Comparison of ENCODE assay signal across 24 mouse cellular contexts in the genomic region with DNA sequence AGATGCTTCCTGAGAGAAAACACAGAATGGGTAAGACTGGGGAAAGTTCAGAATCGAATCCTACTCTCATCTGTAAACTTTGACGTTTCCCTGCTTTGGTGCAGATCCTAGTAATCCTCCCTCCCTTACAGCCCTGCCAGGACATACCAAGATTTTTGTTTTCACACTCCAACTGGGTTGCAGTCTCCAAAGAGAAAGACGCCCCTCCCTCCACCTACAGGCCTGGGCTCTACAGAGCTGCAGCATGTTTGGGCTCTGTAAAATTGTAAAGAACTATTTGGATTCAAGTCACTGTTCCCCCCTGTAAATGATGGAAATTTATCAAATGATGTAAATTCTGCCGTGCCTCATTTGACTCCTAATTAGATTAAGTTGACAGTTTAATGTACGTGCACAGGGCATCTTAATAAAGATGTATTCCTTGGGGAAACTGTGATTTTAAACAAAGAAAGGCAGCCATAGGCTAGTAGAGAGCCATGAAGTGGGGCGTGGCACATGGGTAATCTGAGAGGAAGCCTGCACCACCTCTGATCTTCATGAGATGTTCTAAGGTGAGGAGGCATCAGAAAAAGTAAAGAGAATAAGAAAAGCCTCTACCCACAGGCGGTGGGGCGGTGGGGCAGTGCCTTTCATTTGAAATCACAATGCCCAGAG.
DNase-seq lines count a peak whose midpoint lies in the region; ATAC-seq lines count a peak whose summit lies in the region.
"Had no signal": no experiment of that assay in that cellular context is flagged by ENCODE, and none has a peak within 500 bp of the region (broad histone marks: within the 10 kb centered on the region; RNA-seq: fewer than 3 reads in every experiment).

No protein-coding gene starts in this region.

- H3K4me3 ChIP-seq in hindbrain, embryonic 11.5 days (ENCODE audit: low read depth, low read length): no peak overlapping the region
- H3K4me3 ChIP-seq in hindbrain, embryonic 10.5 days: no peak overlapping the region
- H3K4me3 ChIP-seq in neural tube, embryonic 13.5 days: no peak overlapping the region
- no peak overlapping the region for H3K4me3 ChIP-seq in hindbrain, embryonic 16.5 days (ENCODE audit: low read length)
- no peak overlapping the region for H3K4me3 ChIP-seq in limb, embryonic 12.5 days (replicated peaks)
- H3K4me3 ChIP-seq: embryonic facial prominence, embryonic 12.5 days; embryonic facial prominence, embryonic 15.5 days; hindbrain, embryonic 15.5 days had no signal

- H3K9ac ChIP-seq in hindbrain, embryonic 11.5 days (ENCODE audit: low read depth, low read length): no peak overlapping the region
- no peak overlapping the region for H3K9ac ChIP-seq in neural tube, embryonic 13.5 days
- H3K9ac ChIP-seq in hindbrain, embryonic 16.5 days (ENCODE audit: low read depth, low read length): no peak overlapping the region
- no peak overlapping the region for H3K9ac ChIP-seq in limb, embryonic 12.5 days (replicated peaks)
- H3K9ac ChIP-seq: embryonic facial prominence, embryonic 12.5 days; embryonic facial prominence, embryonic 15.5 days; forebrain, postnatal 0 days; hindbrain, embryonic 15.5 days had no signal

- H3K36me3 ChIP-seq in hindbrain, embryonic 11.5 days (ENCODE audit: control insufficient read depth, insufficient read depth, low read length): no peaks in the 10 kb centered on the region
- H3K36me3 ChIP-seq in hindbrain, embryonic 10.5 days: no peaks in the 10 kb centered on the region
- H3K36me3 ChIP-seq in neural tube, embryonic 13.5 days: no peaks in the 10 kb centered on the region
- H3K36me3 ChIP-seq in hindbrain, embryonic 16.5 days (ENCODE audit: control insufficient read depth, insufficient read depth, low read length): no peaks in the 10 kb centered on the region
- H3K36me3 ChIP-seq in limb, embryonic 12.5 days: no peaks in the 10 kb centered on the region
- H3K36me3 ChIP-seq: embryonic facial prominence, embryonic 12.5 days; embryonic facial prominence, embryonic 15.5 days; hindbrain, embryonic 15.5 days had no signal

- peak; percentile 54; the same call in 1 of the 2 replicates for ATAC-seq in hindbrain, embryonic 11.5 days (ENCODE audit: low FRiP score)
- peak; percentile 49; the same call in 1 of the 2 replicates for ATAC-seq in neural tube, embryonic 13.5 days (ENCODE audit: low read depth)
- ATAC-seq in hindbrain, embryonic 16.5 days: peak; percentile 57
- ATAC-seq in limb, embryonic 12.5 days (ENCODE audit: insufficient number of reproducible peaks, insufficient read depth, low FRiP score, low TSS enrichment, low read depth): no peak
- ATAC-seq: activated CD4-positive, CD25-positive, alpha-beta regulatory T cell, adult 4 months; forebrain, embryonic 14.5 days; forebrain, postnatal 0 days; inflammation-experienced regulatory T-cells, adult 6 months; intestine, embryonic 16.5 days had no signal

- no peaks in the 10 kb centered on the region for H3K27me3 ChIP-seq in hindbrain, embryonic 11.5 days (ENCODE audit: control insufficient read depth, insufficient read depth, low read length)
- no peaks in the 10 kb centered on the region for H3K27me3 ChIP-seq in hindbrain, embryonic 10.5 days (ENCODE audit: insufficient read depth, poor library complexity, severe bottlenecking)
- no peaks in the 10 kb centered on the region for H3K27me3 ChIP-seq in neural tube, embryonic 13.5 days
- H3K27me3 ChIP-seq in hindbrain, embryonic 16.5 days (replicated peaks; ENCODE audit: control insufficient read depth, insufficient read depth, low read length): no peaks in the 10 kb centered on the region
- H3K27me3 ChIP-seq in limb, embryonic 12.5 days: no peaks in the 10 kb centered on the region
- H3K27me3 ChIP-seq: embryonic facial prominence, embryonic 12.5 days; embryonic facial prominence, embryonic 15.5 days; hindbrain, embryonic 15.5 days had no signal

- no peaks in the 10 kb centered on the region for H3K9me3 ChIP-seq in hindbrain, embryonic 11.5 days (ENCODE audit: control insufficient read depth, low read length)
- no peaks in the 10 kb centered on the region for H3K9me3 ChIP-seq in hindbrain, embryonic 10.5 days
- H3K9me3 ChIP-seq in neural tube, embryonic 13.5 days: no peaks in the 10 kb centered on the region
- no peaks in the 10 kb centered on the region for H3K9me3 ChIP-seq in hindbrain, embryonic 16.5 days (ENCODE audit: control insufficient read depth, low read length)
- H3K9me3 ChIP-seq in limb, embryonic 12.5 days: no peaks in the 10 kb centered on the region
- H3K9me3 ChIP-seq: embryonic facial prominence, embryonic 12.5 days; embryonic facial prominence, embryonic 15.5 days; hindbrain, embryonic 15.5 days had no signal

- no peak overlapping the region for H3K4me2 ChIP-seq in hindbrain, embryonic 11.5 days (replicated peaks; ENCODE audit: low read depth, low read length)
- no peak overlapping the region for H3K4me2 ChIP-seq in neural tube, embryonic 13.5 days
- H3K4me2 ChIP-seq in hindbrain, embryonic 16.5 days (ENCODE audit: low read length): no peak overlapping the region
- H3K4me2 ChIP-seq in limb, embryonic 12.5 days: no peak overlapping the region
- H3K4me2 ChIP-seq: embryonic facial prominence, embryonic 12.5 days; embryonic facial prominence, embryonic 15.5 days; heart, embryonic 11.5 days; hindbrain, embryonic 15.5 days had no signal

- no peak for DNase-seq in hindbrain, embryonic 11.5 days (ENCODE audit: low spot score)
- no peak for DNase-seq in hindbrain, embryonic 10.5 days (ENCODE audit: low spot score)
- no peak for DNase-seq in neural tube, embryonic 10.5 days (ENCODE audit: extremely low spot score, low spot score)
- no peak for DNase-seq in B cell, adult 2 months
- no peak for DNase-seq in adrenal gland, adult (ENCODE audit: inconsistent age in 2 of 2, low spot score in 1 of 2)
- DNase-seq: adrenal gland, postnatal 10 days; adrenal gland, postnatal 36 days; cerebellum, adult 18-20 months; cerebellum, adult 9-10 months; cerebellum, postnatal 14 days; forebrain, postnatal 0 days; gastrocnemius, postnatal 10 days; gastrocnemius, postnatal 36 days had no signal

- H3K4me1 ChIP-seq in hindbrain, embryonic 11.5 days (replicated peaks; ENCODE audit: control insufficient read depth, insufficient read depth, low read length): no peaks in the 10 kb centered on the region; the same call in 1 of the 2 replicates
- H3K4me1 ChIP-seq in hindbrain, embryonic 10.5 days (replicated peaks): peaks cover 6% of the 10 kb centered on the region
- H3K4me1 ChIP-seq in neural tube, embryonic 13.5 days (replicated peaks): peaks cover 22% of the 10 kb centered on the region
- H3K4me1 ChIP-seq in hindbrain, embryonic 16.5 days (ENCODE audit: control insufficient read depth, insufficient read depth, low read depth, low read length): no peaks in the 10 kb centered on the region
- peaks cover 17% of the 10 kb centered on the region for H3K4me1 ChIP-seq in limb, embryonic 12.5 days (replicated peaks)
- H3K4me1 ChIP-seq: embryonic facial prominence, embryonic 15.5 days had no signal

- WGBS in hindbrain, embryonic 11.5 days: 69% methylated on average over 8 of the region's 8 CpGs
- 72% methylated on average over 8 of the region's 8 CpGs for WGBS in hindbrain, embryonic 10.5 days
- WGBS in neural tube, embryonic 13.5 days: 58% methylated on average over 8 of the region's 8 CpGs
- 59% methylated on average over 8 of the region's 8 CpGs for WGBS in hindbrain, embryonic 16.5 days
- WGBS in limb, embryonic 12.5 days: 58% methylated on average over 8 of the region's 8 CpGs

- no peak overlapping the region for H3K27ac ChIP-seq in hindbrain, embryonic 11.5 days (ENCODE audit: low read depth, low read length)
- H3K27ac ChIP-seq in hindbrain, embryonic 10.5 days: no peak overlapping the region
- 0 out of 2 replicates have a peak overlapping the region, but pooled peaks have one; percentile 52 for H3K27ac ChIP-seq in neural tube, embryonic 13.5 days (replicated peaks)
- no peak overlapping the region for H3K27ac ChIP-seq in hindbrain, embryonic 16.5 days (ENCODE audit: low read depth, low read length)
- H3K27ac ChIP-seq in limb, embryonic 12.5 days: peak overlapping the region; percentile 45; the same call in 1 of the 2 replicates
- H3K27ac ChIP-seq: embryonic facial prominence, embryonic 12.5 days; embryonic facial prominence, embryonic 15.5 days; hindbrain, embryonic 15.5 days had no signal

Comparison
In these comparisons a context has a peak if more than half of its experiments do, and no peak if none do; other contexts are left out.
1. H3K27ac ChIP-seq: peak in neural tube, embryonic 13.5 days (single experiment) and limb, embryonic 12.5 days (single experiment); none in hindbrain, embryonic 11.5 days (single experiment), hindbrain, embryonic 10.5 days (single experiment) and hindbrain, embryonic 16.5 days (single experiment).